Mouse (Mus musculus) spleen, adult 2 months (tissue): ENCODE data around the gene Arhgef19.

Experiments
- CTCF ChIP-seq: fragments of 200-500 bp; IDR thresholded peaks from 2 replicates; pipeline ENCODE4 v1.5.1; 2011; ENCODE audit warnings: mild to moderate bottlenecking, inconsistent platforms; ENCODE audit not compliant: insufficient read depth, insufficient read length, insufficient replicate concordance; ENCODE audit errors: extremely low read depth
- POLR2A ChIP-seq: fragments of 200-500 bp; IDR thresholded peaks from 2 replicates; pipeline ENCODE4 v1.6.1; 2011; ENCODE audit warnings: low read depth, low read length, inconsistent platforms

- TF ChIP-seq CTCF (no peak), POLR2A (no peak)
Measured at GRCm38 (mm10) chr4:141286860-141287517, 47.7 kb downstream of the Arhgef19 start.
